Mouse (Mus musculus) lung, postnatal 14 days (tissue): Measurements from ENCODE around the gene Uts2r.

Source experiments
- DNase-seq: peaks from one replicate; pipeline ENCODE4 v3.0.0; 2021

Uts2r gene

DNA sequence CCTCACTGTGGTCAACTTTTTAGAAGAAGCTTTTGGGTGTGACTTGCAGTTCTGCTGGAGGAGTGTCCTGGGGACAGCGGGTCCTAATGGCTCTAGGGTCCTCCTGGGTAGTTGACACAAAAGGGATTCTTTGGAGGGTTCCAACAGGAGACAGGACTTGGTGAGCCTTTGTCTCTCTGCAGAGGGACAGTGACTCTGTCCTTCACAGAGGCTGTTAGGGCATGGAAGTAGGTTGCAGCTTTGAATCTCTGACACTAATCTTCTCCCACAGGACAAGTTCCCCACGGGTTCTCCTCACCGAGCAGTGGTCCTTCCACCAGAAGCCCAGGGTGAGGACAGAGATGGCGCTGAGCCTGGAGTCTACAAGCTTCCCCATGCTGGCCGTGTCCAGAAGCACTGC, at the start of gene Uts2r:
TSS of gene Uts2r (plus strand) at position 301 of the 400 bp plus-strand sequence.
- DNase-seq: no peak

DNA sequence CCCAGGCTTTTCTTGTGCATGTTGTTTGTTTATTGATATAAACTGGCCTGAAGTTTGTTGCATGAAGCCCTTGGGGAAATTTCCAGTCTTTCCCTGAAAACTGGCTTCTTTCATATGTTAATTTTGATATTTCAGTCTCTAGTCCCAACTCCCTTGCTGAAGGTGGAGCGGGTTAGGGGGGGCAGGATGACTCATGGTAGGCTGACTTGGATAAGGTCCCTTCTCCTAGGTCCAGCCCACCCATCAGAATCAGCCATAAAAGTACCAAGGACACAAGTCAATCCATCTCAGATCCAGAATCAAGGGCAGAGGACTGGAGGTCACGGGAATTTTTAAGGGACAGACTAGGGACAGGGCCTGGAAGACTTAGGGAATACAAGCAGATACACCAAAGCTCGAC, 49.0 kb upstream of the Uts2r start:
- no peak for DNase-seq

DNA sequence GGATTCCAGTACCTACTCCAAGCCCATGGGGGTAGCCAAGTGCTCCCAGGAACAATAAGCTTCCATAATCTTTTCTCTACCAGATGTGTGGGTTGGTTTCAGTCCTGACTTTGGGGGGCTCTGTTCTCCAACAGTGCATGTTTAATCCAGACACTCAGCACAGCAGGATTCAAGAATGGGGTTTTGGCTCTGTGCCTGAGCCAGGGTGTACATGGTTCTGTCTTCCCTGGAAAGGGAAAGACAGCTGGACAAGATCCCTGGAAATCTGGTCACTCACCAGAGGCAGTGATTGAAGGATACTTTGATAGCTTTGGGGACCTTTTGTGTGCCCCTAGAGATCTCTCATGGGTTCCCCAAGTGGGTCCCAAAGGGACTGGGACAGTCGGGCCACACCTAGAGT, 48.5 kb upstream of the Uts2r start:
- no peak for DNase-seq

DNA sequence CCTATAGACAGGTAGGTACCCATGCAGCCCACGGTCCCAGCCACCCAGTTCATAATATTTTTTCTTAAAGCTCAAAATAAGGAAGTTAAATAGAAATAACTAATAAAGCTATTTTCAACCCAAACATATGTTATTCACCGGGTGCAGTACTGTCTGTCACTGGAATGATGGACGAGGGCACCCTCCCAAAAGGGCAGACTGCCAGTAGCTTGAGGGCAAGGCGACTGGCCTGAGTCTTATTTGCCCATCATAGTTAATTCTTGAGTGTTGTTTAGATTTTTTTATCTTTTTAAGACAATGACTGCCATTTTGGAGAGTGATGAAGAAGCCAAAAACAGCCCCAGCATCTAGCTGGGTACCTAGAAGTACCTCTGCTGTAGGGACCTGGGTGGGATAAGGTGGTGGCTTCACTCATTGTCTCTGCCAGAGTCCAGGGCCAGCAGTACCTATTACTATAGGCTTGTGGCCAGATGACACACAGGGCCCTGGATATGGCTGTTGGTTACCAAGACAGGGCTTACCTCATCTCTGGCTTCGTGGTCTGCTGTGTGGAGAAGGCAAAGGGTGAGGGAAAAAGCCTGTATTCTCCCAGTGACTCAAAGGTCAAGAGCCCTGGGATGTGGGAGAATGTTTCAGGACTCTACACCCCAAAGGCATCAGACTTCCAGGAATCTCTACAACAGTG, 47.8 kb upstream of the Uts2r start:
- no peak for DNase-seq

DNA sequence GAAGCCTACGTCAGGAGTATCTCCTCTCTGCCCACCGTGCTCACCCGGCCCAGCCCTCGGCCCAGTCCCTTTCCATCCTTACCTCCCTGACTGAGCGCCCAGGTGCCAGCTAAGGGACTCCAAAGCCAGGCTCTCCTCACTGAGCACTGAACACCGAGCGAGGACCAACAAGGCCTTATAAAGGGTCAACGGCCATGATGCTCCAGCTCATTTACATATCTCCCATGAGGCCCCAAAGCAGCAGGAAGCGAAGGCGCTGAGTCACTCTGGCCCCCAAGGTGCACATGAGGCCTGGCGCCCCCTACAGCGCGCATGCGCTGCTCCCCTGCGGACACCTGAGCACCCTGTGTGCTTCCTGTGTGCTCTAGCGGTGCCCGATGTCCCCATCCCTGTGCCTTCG, 42.0 kb upstream of the Uts2r start:
- DNase-seq: no peak

DNA sequence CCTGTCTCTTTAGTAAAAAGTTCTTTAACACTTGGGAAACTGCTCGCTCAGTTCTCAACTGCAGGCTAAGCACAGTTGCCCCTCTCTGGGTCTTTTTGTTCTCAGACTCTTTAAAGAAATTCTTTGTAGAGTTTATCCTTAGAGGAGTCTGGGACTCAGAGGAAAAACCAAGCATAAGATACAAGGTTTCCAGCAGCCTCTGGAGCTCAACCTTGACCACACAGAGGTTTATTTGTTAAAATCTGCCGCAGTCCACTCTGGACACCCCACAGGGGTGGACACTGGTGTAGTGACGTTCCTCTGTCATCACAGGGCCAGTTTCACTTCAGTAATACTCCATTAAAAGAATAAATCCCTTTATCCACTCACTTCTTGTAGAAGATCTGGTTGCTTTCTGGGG, 41.5 kb upstream of the Uts2r start, which contains the start of gene Tex19.2:
TSS of gene Tex19.2 (minus strand) at position 101 of the 400 bp plus-strand sequence.
- no peak for DNase-seq

DNA sequence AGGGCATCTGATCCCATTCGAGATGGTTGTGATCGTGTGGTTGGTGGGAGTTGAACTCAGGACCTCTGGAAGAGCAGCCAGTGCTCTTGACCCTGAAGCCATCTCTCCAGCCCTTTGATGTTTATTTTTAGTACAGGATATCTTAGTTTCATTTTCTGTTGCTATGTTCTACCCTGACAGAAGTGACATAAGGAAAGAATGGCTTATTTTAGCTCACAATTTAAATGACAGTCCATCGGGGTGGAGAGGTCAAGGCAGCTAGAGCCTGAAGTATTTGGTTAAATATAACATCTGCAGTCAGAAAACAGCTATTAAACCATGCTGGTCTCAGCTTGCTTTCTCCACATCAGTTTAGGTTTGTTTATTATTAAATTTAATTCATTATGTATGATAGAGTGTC, 38.9 kb upstream of the Uts2r start:
- no peak for DNase-seq

DNA sequence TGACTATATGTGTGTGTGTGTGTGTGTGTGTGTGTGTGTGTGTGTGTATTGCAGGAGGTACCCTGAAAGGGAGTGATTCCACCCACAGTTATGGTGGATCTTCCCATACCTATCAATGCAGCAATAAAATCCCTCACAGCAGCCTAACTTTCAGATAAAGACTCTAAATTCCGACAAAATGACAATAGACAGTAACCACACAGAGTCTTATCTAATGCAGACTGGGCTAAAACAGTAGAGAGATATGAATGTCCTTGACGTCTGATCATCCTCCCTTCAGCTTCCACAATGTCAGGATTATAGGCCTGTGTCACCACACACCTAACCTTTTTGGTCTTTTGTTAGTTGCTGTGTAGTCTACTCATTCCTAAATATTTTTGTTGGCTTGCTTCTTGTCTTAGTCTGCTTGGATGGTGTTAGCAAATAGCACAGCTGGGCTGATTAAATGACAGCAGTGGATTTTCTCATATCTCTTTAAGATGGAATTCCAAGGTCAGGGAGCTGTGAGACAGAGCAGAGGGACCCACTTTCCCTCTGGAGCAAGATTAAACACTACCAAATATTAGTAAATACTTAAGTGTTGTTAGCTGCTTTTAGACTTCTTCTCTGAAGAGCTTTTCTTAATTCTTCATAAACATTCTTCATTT, 37.9 kb upstream of the Uts2r start:
- DNase-seq: no peak

DNA sequence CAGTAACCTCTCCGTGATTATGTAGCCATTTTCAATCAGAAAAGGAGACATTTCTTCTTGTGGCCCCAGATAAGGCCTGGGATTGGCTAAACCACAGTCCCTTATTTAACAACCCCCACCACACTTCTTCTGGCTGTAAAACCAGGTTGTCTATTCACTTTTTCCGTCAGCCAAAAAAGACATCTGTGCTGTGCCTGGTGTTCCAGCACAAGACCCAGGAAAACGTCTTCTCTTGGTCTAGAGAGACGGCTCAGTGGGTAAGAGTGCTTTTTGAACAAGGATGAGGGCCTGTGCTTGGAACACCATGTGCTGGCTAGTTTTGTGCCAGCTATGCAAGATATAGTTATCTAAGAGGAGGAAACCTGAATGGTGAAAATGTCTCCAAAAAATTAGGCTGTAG, 36.6 kb upstream of the Uts2r start:
- no peak for DNase-seq

DNA sequence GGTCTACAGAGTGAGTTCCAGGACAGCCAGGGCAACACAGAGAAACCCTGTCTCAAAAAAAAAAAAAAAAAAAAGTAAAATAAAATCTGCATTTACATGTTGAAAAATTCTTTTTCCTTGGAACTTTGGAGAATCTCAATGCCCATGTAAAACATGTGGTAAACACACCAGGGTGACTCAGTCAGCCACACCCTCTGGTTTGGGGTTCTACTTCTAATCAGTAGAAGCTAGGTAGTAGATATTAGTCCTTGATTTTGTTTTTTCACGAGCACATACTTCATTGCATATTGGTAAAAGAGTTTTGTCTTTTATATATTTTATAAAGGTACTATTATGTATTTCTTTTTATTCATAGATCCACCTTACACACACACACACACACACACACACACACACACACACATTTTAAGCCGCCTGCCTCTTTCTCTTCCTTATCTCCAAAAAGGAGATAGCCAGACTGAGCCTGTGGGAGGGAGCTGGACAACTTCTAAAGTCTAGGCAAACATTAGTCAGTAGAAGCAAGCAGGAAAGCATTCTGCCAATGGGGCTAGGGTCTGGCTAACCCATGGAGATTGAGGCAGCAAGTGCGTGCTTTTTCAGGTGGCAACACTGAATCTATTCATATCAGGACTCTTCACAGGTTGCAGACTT, 34.4 kb upstream of the Uts2r start:
- no peak for DNase-seq

DNA sequence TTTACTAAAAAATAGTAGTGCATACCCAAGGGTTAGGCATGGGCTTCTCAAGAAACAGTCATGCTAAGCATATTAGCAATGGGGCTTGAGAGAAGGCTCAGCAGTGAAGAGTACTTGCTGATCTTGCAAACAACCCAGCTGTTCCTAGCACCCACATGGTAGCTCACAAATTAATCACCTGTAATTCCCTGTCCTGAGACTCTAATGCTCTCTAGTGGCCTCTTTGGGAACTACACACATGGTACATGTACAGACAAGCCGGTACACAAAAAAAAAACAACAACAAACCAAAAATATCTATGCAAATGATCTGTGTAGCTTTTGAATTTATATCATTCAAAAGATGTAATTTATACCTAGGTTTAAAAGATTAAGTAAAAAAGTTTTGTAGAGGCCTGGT, 33.7 kb upstream of the Uts2r start:
- DNase-seq: no peak

DNA sequence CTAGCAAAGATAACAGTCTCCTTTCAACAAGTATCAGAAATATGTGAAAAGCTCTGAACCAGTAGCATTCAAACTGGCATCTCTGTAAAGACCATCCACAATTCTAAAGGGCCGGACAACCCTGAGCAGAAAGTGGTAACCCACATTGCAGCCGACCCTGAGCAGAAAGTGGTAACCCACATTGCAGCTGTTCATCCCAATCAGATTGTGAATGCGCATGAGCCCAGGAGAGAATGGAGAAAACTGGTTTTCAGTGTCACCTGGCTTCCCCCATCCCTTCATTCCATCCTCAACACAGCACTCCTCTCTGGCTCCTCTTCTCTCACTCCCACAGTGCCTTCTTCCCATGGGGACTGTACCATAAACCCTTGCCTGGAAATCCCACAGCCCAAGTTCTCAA, 32.6 kb upstream of the Uts2r start:
- DNase-seq: no peak

DNA sequence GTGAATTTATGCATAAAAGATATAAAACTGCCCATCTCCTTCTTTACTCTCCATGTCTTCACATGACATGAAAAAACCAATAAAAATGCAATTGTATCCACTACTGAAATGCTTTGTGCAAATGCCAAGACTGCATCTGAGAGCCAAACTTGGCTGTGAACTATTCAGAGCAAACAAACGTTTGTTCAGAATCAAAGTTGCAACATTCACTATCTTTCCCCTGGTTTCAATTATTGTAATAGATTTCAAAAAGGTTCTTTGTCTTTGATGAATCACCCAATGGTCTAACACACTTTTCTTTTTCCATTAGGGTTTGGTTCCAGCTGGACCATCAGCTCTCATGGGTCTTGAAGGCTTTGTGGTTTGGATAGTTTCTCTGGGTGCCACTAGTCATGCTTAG, 30.5 kb upstream of the Uts2r start:
- DNase-seq: no peak

DNA sequence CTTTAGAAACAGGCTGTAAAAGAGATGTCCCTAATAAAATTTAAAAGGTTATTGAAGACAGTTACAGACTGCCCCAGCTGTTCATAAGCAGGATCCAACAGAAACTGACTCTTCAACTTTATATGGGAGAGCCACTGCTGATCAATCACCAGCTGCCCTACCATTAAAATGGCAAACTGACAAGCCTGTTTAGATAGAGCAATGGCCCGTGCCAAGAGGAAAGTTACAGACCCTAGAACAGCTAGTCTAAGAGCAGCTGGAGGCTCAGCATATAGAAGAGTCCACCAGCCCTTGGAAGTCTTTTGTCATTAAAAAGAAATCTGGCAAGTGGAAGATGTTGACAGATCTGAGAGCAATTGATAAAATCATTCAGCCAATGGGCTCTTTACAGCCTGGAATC, 25.5 kb upstream of the Uts2r start:
- no peak for DNase-seq

DNA sequence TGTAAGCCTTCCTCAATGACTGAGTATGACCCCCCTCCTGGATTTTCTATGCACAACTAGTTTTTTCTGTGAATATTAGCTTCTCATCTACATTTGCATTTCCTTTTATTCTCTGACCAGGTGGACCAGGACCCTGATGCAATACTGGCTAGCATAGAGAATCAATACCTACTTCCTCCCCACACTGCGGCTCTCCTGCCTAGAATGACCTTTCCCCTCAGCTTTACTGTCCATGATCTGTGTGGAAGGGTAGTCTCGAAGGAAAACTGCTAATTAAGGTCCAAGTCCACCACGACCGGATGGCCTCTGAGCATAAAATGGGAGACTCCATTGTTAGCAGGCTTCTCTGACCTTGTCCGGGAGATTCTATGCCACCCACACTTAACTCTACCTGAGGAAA, 22.4 kb upstream of the Uts2r start:
- no peak for DNase-seq

DNA sequence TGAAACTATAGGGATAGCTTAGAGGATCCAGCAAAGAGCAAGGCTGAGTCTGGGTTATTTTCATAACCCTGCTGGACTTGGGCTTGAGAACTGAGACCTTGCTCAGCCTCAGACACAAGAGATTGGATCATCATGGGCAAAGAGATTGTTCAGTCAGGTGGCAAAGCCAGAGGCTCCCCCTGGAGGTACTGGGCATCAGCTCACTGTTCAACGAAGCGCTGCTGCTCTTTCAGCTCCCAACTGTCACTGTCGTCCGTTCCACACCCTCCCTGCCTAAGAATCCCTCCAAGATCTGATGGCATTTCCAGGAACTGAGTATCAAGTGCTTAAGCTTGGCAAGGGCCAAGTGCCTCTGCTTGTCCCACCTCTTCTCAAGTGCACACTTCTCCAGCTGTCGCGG, 21.3 kb upstream of the Uts2r start:
- DNase-seq: peak; percentile 16

DNA sequence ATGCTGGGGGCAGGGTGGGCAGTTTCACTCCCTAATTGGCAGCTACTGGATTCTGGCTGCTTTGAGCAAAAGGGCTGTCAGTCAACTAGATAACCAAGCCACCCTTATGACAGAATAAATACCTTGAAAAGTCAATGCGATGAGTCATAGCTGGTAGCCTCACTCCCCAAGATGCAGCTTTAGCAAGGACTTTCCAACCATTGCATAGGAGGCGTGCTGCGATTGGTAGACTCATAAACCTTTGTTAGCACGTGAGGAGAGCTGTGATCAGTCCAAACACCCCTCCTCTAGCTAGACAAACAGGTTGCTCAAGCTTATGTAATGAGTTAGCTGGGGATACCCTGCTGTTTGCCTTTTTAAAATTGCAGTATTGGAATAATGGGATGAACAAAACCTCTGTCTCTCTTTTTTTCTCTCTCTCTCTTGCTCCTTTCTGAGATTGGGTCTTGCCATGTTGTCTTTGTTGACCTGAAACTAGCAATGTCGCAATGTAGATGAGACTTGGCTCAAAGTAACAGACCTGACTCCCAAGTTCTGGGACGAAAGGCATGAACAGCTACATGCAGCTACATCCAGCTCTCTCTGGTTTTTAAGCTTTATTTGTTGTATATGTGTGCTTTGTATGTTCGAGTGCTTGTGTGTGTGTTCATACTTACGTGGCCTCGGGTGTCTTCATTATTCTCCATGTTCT, 16.6 kb upstream of the Uts2r start:
- DNase-seq: no peak

DNA sequence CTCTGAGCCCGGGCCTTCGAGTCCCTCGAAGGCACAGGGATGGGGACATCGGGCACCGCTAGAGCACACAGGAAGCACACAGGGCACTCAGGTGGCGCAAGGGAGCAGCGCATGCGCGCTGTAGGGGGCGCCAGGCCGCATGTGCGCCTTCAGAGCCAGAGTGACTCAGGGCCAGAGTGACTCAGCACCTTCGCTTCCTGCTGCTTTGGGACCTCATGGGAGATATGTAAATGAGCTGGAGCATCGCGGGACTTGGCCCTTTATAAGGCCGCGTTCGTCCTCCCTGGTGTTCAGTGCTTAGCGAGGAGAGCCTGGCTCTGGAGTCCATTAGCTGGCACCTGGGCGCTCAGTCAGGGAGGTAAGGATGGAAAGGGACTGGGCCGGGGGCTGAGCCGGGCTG, 14.2 kb upstream of the Uts2r start, which contains the start of gene Tex19.1:
TSS of gene Tex19.1 (plus strand) at position 279 of the 400 bp plus-strand sequence.
- no peak for DNase-seq

DNA sequence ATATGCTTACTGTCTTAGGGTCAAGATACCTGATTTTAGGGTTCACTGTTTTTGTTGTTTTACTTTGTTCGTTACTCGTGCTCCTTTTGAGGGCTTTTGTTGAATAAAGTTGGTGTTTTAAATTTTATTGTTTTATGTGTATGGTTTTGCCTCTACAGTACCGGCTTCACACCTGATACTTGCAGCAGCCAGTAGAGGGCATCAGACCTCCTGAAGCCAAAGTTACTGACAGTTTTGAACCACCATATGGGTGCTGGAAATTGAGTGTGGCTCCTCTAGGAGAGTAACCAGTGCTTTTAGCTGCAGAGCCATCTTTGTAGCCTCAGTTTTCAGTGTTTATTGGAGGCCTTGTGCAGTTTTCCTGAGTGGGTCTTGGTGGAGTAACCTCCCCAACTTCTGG, 11.9 kb upstream of the Uts2r start:
- DNase-seq: no peak

DNA sequence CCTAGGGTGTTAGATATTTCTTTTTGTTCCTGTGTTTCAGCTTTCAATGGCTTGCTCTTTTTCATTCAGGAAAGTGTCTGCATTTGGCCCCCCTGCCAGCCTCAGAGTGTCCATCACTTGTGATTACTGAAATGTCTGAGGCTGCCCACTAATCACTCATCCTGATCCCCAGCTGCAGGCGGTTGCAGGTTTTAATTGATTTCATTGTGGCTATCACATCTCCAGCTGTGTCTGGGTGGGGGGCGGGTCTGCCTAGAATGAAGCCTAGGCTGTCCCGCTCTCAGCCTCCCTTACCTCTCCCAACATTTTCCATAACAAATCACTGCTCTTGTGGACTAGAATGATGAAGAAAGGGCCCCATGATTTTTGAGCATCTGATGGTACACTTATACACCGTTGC, 5.9 kb upstream of the Uts2r start:
- no peak for DNase-seq

DNA sequence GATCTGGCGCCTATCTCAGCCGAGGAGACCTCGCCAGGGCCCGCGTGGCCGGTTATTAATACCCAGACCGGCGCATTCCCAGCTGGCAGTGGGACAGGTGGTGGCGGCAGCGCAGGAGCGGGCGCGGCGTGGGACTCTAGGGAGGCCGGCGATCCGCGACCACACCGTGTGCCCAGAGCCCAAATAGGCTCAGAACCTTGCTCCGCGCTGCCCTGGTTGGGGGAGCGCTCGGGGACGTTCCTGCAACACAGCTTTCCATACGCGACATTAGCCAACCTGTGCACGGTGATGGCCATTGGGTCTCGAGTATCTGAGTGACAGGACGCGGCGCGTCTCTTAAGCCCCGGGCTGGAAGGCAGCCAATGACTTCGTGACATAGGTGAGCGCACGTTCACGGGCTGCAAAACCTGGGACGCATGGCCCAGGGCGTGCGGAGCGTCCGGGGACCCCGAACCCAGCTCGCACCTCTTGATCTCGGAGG, 3.6 kb upstream of the Uts2r start:
- peak; percentile 8 for DNase-seq

DNA sequence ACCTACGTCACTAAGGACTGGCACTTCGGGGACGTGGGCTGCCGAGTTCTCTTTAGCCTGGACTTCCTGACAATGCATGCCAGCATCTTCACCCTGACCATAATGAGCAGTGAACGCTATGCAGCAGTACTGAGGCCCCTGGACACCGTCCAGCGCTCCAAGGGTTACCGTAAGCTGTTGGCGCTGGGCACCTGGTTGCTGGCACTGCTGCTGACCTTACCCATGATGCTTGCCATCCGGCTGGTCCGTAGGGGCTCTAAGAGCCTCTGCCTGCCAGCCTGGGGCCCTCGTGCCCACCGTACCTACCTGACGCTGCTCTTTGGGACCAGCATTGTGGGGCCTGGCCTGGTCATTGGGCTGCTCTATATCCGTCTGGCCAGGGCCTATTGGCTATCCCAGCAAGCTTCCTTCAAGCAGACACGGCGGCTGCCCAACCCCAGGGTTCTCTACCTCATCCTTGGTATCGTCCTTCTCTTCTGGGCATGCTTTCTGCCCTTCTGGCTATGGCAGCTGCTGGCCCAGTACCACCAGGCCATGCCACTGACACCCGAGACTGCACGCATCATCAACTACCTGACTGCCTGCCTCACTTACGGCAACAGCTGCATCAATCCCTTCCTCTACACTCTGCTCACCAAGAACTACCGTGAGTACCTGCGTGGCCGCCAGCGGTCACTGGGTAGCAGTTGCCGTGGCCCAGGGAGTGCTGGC, 720 bp downstream of the Uts2r start:
- DNase-seq: no peak

DNA sequence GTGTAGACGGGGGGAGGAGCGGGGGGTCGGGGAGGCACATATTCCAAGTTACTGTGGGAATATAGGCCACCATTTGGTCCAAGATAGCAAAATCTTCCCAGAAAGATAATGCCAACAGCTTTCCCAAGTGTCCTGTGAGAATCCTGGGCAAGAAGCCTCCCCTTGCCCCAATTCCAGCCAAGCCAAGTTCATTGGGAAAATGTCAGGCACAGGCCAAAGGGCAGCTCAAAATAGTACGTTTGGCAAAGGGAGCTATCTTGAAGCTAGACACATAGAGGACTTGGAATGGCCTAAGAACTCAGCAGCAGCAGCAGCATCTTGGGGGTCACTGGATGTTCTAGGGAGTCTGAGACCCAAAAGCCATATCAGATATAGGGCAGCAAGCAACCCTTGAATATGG, 3.7 kb downstream of the Uts2r start:
- no peak for DNase-seq
